Mouse (Mus musculus): ENCODE measurements around the gene Kcnip1.

- TF ChIP-seq CTCF (IDR thresholded peaks at IDR 0.05), result no peak
- no peak for TF ChIP-seq EP300 (IDR thresholded peaks at IDR 0.05)
These were observed 176.9 kb downstream of the Kcnip1 start for GRCm38 (mm10) chr11:33816020-33816419.

Data from lung, postnatal 0 days (tissue).